Mouse (Mus musculus): ENCODE measurements at regions not wholly inside any gene's neighbourhood (a gene's known extent, or its start where the extent isn't known, plus 50 kb on each side); places are given as distances from the start of the nearest gene placed in this dataset.

GRCm38 (mm10) chr9:43466883-43467282 is 156.2 kb downstream of the Trim29 start:
- CTCF ChIA-PET: no interaction called here

GRCm38 (mm10) chr9:43469215-43469614 is 158.6 kb downstream of the Trim29 start:
- CTCF ChIA-PET: no interaction called here

GRCm38 (mm10) chr9:43472231-43472630 is 161.6 kb downstream of the Trim29 start:
- CTCF ChIA-PET: no interaction called here

- CTCF ChIA-PET: no interaction called here
These were observed 162.5 kb downstream of the Trim29 start for GRCm38 (mm10) chr9:43473164-43473563.

GRCm38 (mm10) chr9:43473601-43474302 is 163.1 kb downstream of the Trim29 start:
- CTCF ChIA-PET: no interaction called here

- CTCF ChIA-PET: no interaction called here
These were observed 163.6 kb downstream of the Trim29 start for GRCm38 (mm10) chr9:43474303-43474643.

- CTCF ChIA-PET: no interaction called here
These were observed 170.4 kb downstream of the Trim29 start for GRCm38 (mm10) chr9:43480826-43481591.

- CTCF ChIA-PET: no interaction called here
These were observed 171.7 kb downstream of the Trim29 start for GRCm38 (mm10) chr9:43482101-43483090.

- CTCF ChIA-PET: no interaction called here
These were observed 172.5 kb downstream of the Trim29 start for GRCm38 (mm10) chr9:43483195-43483594.

GRCm38 (mm10) chr9:43483906-43484305 is 173.3 kb downstream of the Trim29 start:
- CTCF ChIA-PET: no interaction called here

GRCm38 (mm10) chr9:43486704-43487103 is 176.1 kb downstream of the Trim29 start:
- CTCF ChIA-PET: no interaction called here

- CTCF ChIA-PET: no interaction called here
These were observed 178.6 kb downstream of the Trim29 start for GRCm38 (mm10) chr9:43489205-43489604.

GRCm38 (mm10) chr9:43491024-43491751 is 180.5 kb downstream of the Trim29 start:
- CTCF ChIA-PET: interaction anchor here (0.7 kb wide), 1 partner anchor 143 kb away, joined by 3 read pairs; no protein-coding TSS in a partner anchor

- CTCF ChIA-PET: no interaction called here
These were observed 181.8 kb downstream of the Trim29 start for GRCm38 (mm10) chr9:43492236-43493000.

- CTCF ChIA-PET: no interaction called here
These were observed 187.9 kb downstream of the Trim29 start for GRCm38 (mm10) chr9:43498596-43498995.

GRCm38 (mm10) chr9:43504270-43504932 is 193.8 kb downstream of the Trim29 start:
- CTCF ChIA-PET: no interaction called here

- CTCF ChIA-PET: no interaction called here
These were observed 195.2 kb downstream of the Trim29 start for GRCm38 (mm10) chr9:43505856-43506255.

- CTCF ChIA-PET: no interaction called here
These were observed 195.6 kb downstream of the Trim29 start for GRCm38 (mm10) chr9:43506276-43506675.

GRCm38 (mm10) chr9:43512806-43513205 is 202.2 kb downstream of the Trim29 start:
- CTCF ChIA-PET: no interaction called here

- CTCF ChIA-PET: no interaction called here
These were observed 204.2 kb downstream of the Trim29 start for GRCm38 (mm10) chr9:43514731-43515458.

All from spleen, embryonic (tissue).